Mouse (Mus musculus): ENCODE data around the gene Wwox. TPM values are rescaled to one million over a fixed set of nuclear protein-coding genes. Genes with fewer than 3 reads are reported as not detected.

The Wwox gene
- polyA plus RNA-seq, 1 experiment, result 14.9 TPM

DNA sequence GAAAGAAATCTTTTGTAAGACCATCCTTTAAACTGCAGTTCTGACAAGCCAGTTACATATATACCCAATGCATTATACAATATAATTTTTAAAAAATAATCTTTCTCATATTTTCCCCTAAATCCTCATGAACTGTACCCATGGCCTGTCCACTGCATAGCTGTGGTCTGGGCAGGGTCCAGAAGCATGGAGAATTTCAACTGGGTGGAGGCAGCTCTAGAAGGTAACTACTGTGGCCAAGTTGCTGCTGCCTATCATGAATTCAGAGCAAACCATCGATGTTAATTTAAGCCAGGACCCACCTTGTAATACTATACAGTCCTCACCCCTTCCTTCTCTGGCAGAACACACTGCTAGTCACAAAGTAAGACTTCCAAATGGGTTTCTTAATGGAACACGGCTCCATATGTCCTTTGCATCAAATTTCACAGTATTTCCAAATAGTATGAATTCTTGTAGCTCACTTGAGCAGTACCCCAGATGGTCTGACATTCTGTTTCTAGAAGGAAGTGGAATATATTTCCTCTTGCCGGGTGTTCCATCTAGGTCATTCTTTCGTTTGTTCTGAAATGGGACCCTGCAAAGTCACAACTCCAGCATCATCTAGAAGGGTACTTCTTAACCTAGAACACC lies 255.2 kb downstream of the Wwox start:
- no peak overlapping the region for H3K4me3 ChIP-seq (ENCODE audit: control insufficient read depth, low read depth, low read length)
- no peak overlapping the region for H3K27ac ChIP-seq (ENCODE audit: control insufficient read depth, insufficient read depth, low read depth, low read length)
- no peaks in the 10 kb centered on the region for H3K4me1 ChIP-seq (ENCODE audit: control insufficient read depth, insufficient read depth, low read length)
- no peaks in the 10 kb centered on the region for H3K27me3 ChIP-seq (ENCODE audit: control insufficient read depth, insufficient read depth, low read length)
- TF ChIP-seq CTCF (IDR thresholded peaks at IDR 0.05; ENCODE audit: control insufficient read depth, insufficient read depth, insufficient replicate concordance, low read depth, low read length), result no peak
- TF ChIP-seq POLR2A (IDR thresholded peaks at IDR 0.05; ENCODE audit: control insufficient read depth, low read depth, low read length), result no peak
- H3K36me3 ChIP-seq (ENCODE audit: control insufficient read depth, insufficient read depth, low read length), result no peaks in the 10 kb centered on the region

DNA sequence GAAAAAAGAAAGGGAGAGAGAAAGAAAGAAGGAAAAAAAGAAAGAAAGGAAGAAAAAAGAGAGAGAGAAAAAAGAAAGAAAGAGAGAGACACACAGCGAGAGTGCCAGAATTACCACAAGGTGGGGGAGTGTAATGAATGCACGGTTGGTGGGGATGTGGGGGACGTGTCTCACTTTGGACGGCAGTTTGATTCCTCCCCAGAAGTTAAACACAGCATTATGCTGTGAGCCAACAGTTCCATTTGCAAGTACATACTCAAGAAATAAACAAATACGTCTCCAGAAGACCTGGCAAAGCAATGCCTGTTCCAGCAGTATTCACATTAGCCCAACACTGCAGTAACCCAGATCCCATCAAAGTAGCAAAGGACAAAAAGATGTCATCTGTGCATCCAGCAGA lies 264.1 kb downstream of the Wwox start:
- Histone ChIP-seq H3K36me3 (ENCODE audit: control insufficient read depth, insufficient read depth, low read length) (no peaks in the 10 kb centered on the region), H3K4me1 (ENCODE audit: control insufficient read depth, insufficient read depth, low read length) (no peaks in the 10 kb centered on the region), H3K27me3 (ENCODE audit: control insufficient read depth, insufficient read depth, low read length) (no peaks in the 10 kb centered on the region), H3K27ac (ENCODE audit: control insufficient read depth, insufficient read depth, low read depth, low read length) (no peak overlapping the region), H3K4me3 (ENCODE audit: control insufficient read depth, low read depth, low read length) (no peak overlapping the region)
- TF ChIP-seq CTCF (IDR thresholded peaks at IDR 0.05; ENCODE audit: control insufficient read depth, insufficient read depth, insufficient replicate concordance, low read depth, low read length), result no peak
- TF ChIP-seq POLR2A (IDR thresholded peaks at IDR 0.05; ENCODE audit: control insufficient read depth, low read depth, low read length), result no peak

DNA sequence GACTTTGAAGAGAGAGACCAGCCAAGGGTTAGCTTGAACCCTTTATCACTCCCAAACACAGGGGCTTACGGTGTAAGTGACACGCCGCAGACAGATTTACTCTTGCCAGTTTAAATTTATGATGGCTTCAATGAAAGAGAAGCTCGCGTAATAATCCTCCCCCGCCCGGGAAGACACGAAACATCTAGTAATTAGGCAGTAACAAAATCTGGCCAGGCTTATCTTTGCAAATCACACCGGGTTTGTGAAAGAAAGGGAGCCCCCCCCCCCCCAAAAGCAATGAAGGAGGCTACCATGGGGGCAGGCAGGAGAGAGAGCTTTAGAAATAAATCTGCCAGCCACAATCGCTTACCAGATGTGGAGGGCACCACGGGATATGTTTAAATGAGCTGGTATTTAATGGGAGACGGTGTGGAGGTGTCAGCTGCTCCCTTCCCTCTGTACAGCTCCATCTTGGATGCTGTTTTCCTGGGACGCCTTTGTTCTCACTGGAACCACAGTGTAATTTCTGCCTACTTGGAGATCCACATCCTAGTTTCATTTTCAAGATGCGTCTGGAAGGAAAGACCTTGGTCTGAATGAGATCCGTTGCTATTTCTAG lies 268.2 kb downstream of the Wwox start:
- no peaks in the 10 kb centered on the region for H3K27me3 ChIP-seq (ENCODE audit: control insufficient read depth, insufficient read depth, low read length)
- no peaks in the 10 kb centered on the region for H3K36me3 ChIP-seq (ENCODE audit: control insufficient read depth, insufficient read depth, low read length)
- H3K4me3 ChIP-seq (ENCODE audit: control insufficient read depth, low read depth, low read length), result no peak overlapping the region
- H3K27ac ChIP-seq (ENCODE audit: control insufficient read depth, insufficient read depth, low read depth, low read length), result peak overlapping the region; percentile 71
- no peaks in the 10 kb centered on the region for H3K4me1 ChIP-seq (ENCODE audit: control insufficient read depth, insufficient read depth, low read length)
- TF ChIP-seq CTCF (IDR thresholded peaks at IDR 0.05; ENCODE audit: control insufficient read depth, insufficient read depth, insufficient replicate concordance, low read depth, low read length) (no peak), POLR2A (IDR thresholded peaks at IDR 0.05; ENCODE audit: control insufficient read depth, low read depth, low read length) (no peak)

DNA sequence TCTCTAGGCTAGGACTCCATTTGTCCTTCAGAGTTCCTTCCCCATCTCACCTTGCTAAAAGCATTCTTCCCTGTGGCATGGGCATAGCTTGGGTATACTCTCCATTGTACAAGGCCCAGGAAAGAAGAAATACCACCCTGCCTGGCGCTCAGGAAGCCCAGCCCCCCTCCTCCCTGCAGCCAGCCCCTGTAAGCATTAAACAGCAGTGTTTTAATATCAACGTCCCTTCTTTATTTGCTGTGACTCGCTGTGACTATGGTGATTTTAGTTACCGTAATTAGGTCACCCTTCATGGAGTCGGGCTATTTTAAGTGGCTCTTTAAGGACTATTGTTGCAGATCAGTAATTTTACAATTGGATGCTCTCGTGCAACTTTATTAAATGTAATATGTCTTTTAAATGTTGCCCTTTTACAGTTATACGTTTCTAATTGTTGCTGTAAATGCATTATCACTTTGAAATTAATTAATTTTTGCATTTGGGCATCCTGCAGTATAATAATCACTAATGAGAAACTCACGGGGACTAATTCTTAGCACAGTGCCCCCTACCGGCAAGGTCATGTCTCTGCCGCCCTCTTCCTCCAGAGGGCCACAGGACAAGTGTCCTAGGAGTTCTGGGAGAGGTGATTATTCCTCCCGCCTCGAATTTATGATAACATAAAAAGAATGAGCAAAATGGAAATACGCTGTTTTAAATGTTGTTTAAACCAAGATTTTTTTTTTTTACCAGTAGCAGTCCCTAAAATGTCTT lies 276.0 kb downstream of the Wwox start:
- no peaks in the 10 kb centered on the region for H3K36me3 ChIP-seq (ENCODE audit: control insufficient read depth, insufficient read depth, low read length)
- H3K27me3 ChIP-seq (ENCODE audit: control insufficient read depth, insufficient read depth, low read length), result no peaks in the 10 kb centered on the region
- no peak overlapping the region for H3K27ac ChIP-seq (ENCODE audit: control insufficient read depth, insufficient read depth, low read depth, low read length)
- no peak overlapping the region for H3K4me3 ChIP-seq (ENCODE audit: control insufficient read depth, low read depth, low read length)
- no peaks in the 10 kb centered on the region for H3K4me1 ChIP-seq (ENCODE audit: control insufficient read depth, insufficient read depth, low read length)
- TF ChIP-seq POLR2A (IDR thresholded peaks at IDR 0.05; ENCODE audit: control insufficient read depth, low read depth, low read length) (no peak), CTCF (IDR thresholded peaks at IDR 0.05; ENCODE audit: control insufficient read depth, insufficient read depth, insufficient replicate concordance, low read depth, low read length) (no peak)

DNA sequence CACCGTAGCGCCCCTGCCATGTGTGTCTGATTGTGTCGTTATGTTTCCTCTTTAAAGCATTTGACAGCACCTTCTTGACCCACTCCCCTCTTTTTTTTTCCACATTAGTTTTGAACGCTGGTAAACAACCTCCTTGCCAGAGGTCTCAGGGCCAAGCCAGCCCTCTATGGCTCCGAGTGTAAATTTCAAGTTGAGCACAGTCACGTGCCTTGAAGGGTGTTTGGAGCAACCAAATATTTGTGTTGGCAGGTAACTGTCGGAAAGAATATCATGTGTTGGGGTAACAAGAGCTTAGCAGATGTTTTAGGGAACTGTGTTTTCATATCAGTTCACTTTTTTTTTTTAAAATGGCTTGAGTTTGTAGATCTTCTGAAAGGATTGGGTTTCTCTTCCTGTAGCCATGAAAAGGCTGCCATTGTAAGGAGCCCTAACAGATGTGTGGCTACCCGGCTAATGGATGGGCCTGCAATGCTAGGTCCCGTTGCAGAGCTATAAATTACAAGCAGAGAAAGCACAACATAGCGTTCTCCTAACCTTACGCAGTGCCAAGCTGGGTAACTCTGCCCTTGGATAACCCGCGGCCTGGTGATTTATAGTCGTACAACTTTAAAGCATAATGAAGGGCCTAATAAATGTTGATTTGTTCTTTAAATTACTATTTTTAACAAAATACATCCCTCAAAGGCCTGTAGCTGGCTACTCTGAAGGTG lies 277.2 kb downstream of the Wwox start:
- Histone ChIP-seq H3K27me3 (ENCODE audit: control insufficient read depth, insufficient read depth, low read length) (no peaks in the 10 kb centered on the region), H3K36me3 (ENCODE audit: control insufficient read depth, insufficient read depth, low read length) (no peaks in the 10 kb centered on the region), H3K4me3 (ENCODE audit: control insufficient read depth, low read depth, low read length) (no peak overlapping the region), H3K4me1 (ENCODE audit: control insufficient read depth, insufficient read depth, low read length) (no peaks in the 10 kb centered on the region), H3K27ac (ENCODE audit: control insufficient read depth, insufficient read depth, low read depth, low read length) (no peak overlapping the region; the same call in 1 of the 2 replicates)
- TF ChIP-seq POLR2A (IDR thresholded peaks at IDR 0.05; ENCODE audit: control insufficient read depth, low read depth, low read length) (no peak), CTCF (IDR thresholded peaks at IDR 0.05; ENCODE audit: control insufficient read depth, insufficient read depth, insufficient replicate concordance, low read depth, low read length) (no peak)

DNA sequence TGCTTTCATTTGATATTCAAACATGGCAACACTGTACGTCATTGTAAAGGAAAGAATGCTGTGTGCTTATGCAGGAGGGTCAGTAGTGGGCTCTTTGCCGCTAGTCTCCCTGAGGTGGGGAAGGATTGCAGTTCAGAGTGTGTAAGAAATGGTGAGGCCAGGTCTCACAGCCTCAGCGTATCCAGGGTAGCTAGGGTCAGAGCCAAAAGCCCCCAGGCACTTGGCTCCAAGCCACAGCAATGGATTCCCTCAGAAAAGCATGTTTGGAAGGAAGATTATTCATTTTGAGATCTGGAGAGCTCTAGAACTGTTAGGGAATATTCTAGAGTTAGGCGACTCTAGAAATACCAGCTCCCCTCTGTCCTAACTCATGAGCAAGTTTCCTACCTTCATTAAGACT lies 279.4 kb downstream of the Wwox start:
- H3K27ac ChIP-seq (ENCODE audit: control insufficient read depth, insufficient read depth, low read depth, low read length), result no peak overlapping the region
- H3K4me3 ChIP-seq (ENCODE audit: control insufficient read depth, low read depth, low read length), result no peak overlapping the region
- H3K36me3 ChIP-seq (ENCODE audit: control insufficient read depth, insufficient read depth, low read length), result no peaks in the 10 kb centered on the region
- H3K27me3 ChIP-seq (ENCODE audit: control insufficient read depth, insufficient read depth, low read length), result no peaks in the 10 kb centered on the region
- TF ChIP-seq POLR2A (IDR thresholded peaks at IDR 0.05; ENCODE audit: control insufficient read depth, low read depth, low read length) (no peak), CTCF (IDR thresholded peaks at IDR 0.05; ENCODE audit: control insufficient read depth, insufficient read depth, insufficient replicate concordance, low read depth, low read length) (no peak)
- H3K4me1 ChIP-seq (ENCODE audit: control insufficient read depth, insufficient read depth, low read length), result no peaks in the 10 kb centered on the region

DNA sequence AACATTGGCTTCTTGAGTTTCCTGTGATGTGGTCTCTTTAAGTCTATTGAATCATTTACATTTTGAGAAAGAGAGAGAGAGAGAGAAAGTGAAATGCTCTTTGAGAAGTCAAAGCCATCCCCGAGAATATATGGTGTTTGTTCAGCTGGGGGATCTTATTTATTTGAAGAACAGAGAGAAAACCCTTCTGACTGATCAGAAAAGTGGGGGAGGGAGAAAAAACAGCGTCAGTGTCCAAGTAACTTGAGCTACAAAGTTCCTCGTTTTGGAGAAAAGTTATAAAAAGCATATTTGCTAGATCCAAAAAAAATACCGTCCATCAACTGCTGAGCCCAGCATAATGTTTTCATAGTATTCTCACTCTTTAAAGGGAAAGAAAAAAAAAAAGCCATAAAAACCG lies 283.2 kb downstream of the Wwox start:
- no peaks in the 10 kb centered on the region for H3K27me3 ChIP-seq (ENCODE audit: control insufficient read depth, insufficient read depth, low read length)
- H3K4me3 ChIP-seq (ENCODE audit: control insufficient read depth, low read depth, low read length), result no peak overlapping the region
- H3K4me1 ChIP-seq (ENCODE audit: control insufficient read depth, insufficient read depth, low read length), result no peaks in the 10 kb centered on the region
- TF ChIP-seq CTCF (IDR thresholded peaks at IDR 0.05; ENCODE audit: control insufficient read depth, insufficient read depth, insufficient replicate concordance, low read depth, low read length) (no peak), POLR2A (IDR thresholded peaks at IDR 0.05; ENCODE audit: control insufficient read depth, low read depth, low read length) (no peak)
- no peak overlapping the region for H3K27ac ChIP-seq (ENCODE audit: control insufficient read depth, insufficient read depth, low read depth, low read length)
- no peaks in the 10 kb centered on the region for H3K36me3 ChIP-seq (ENCODE audit: control insufficient read depth, insufficient read depth, low read length)
